Mouse (Mus musculus): ENCODE data around the gene Krt8. TPM values are rescaled to one million over a fixed set of nuclear protein-coding genes. Genes with fewer than 3 reads are reported as not detected.

Gene Krt8
- total and polyA plus RNA-seq, 2 experiments from 2014 or later: 0.60 to 1.6 TPM

DNA sequence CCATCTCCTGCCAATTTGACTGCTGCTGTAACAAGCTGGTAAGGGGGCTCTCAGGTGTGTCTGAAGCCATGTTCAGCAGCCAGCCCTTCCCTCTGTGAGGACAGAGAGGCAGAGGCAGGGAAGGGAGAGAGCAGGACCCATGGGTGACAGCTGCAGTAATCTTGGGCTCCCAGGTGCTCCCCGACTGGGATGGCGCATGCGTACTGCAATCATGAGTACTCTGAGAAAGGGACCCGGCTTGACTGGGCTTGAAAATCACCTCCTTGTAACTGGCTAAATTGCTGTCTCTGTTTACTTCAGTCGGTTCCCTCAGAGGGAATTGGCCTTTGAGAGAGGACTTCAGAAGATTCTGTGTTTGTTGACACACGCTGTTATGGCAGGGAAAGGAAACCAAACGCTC, 37.7 kb upstream of the Krt8 start:
- 77% methylated on average over 7 of the region's 7 CpGs for WGBS
- Histone ChIP-seq H3K4me1 (ENCODE audit: insufficient read depth, low read length) (no peaks in the 10 kb centered on the region), H3K27ac (ENCODE audit: low read depth, low read length) (no peak overlapping the region), H3K9ac (replicated peaks; ENCODE audit: low read length, poor library complexity, severe bottlenecking) (no peak overlapping the region), H3K36me3 (ENCODE audit: insufficient read depth, low read length) (no peaks in the 10 kb centered on the region), H3K9me3 (ENCODE audit: low read length) (no peaks in the 10 kb centered on the region), H3K4me2 (ENCODE audit: low read depth, low read length, poor library complexity, severe bottlenecking) (no peak overlapping the region), H3K27me3 (ENCODE audit: insufficient read depth, low read length) (no peaks in the 10 kb centered on the region), H3K4me3 (ENCODE audit: low read depth, low read length) (no peak overlapping the region)
- ATAC-seq (ENCODE audit: low FRiP score): no peak
- no peak for DNase-seq (ENCODE audit: low spot score)
- TF ChIP-seq CTCF (IDR thresholded peaks at IDR 0.05): no peak

- 81% methylated on average over 4 of the region's 4 CpGs for WGBS
- no peaks in the 10 kb centered on the region for H3K4me1 ChIP-seq (ENCODE audit: insufficient read depth, low read length)
- ATAC-seq (ENCODE audit: low FRiP score) (no peak), DNase-seq (ENCODE audit: low spot score) (no peak)
- H3K9me3 ChIP-seq (ENCODE audit: low read length): no peaks in the 10 kb centered on the region
- H3K27me3 ChIP-seq (ENCODE audit: insufficient read depth, low read length): no peaks in the 10 kb centered on the region
- no peak overlapping the region for H3K4me3 ChIP-seq (ENCODE audit: low read depth, low read length)
- H3K4me2 ChIP-seq (ENCODE audit: low read depth, low read length, poor library complexity, severe bottlenecking): no peak overlapping the region
- no peaks in the 10 kb centered on the region for H3K36me3 ChIP-seq (ENCODE audit: insufficient read depth, low read length)
- TF ChIP-seq CTCF (IDR thresholded peaks at IDR 0.05): no peak
- no peak overlapping the region for H3K27ac ChIP-seq (ENCODE audit: low read depth, low read length)
- no peak overlapping the region for H3K9ac ChIP-seq (replicated peaks; ENCODE audit: low read length, poor library complexity, severe bottlenecking)
Observed at GRCm38 (mm10) chr15:102040277-102040676, 36.0 kb upstream of the Krt8 start.

GRCm38 (mm10) chr15:102034121-102035053, 30.1 kb upstream of the Krt8 start:
- no peak for ATAC-seq (ENCODE audit: low FRiP score)
- Histone ChIP-seq H3K4me1 (ENCODE audit: insufficient read depth, low read length) (no peaks in the 10 kb centered on the region), H3K9me3 (ENCODE audit: low read length) (no peaks in the 10 kb centered on the region), H3K27ac (ENCODE audit: low read depth, low read length) (no peak overlapping the region), H3K36me3 (ENCODE audit: insufficient read depth, low read length) (no peaks in the 10 kb centered on the region), H3K9ac (replicated peaks; ENCODE audit: low read length, poor library complexity, severe bottlenecking) (no peak overlapping the region), H3K4me2 (ENCODE audit: low read depth, low read length, poor library complexity, severe bottlenecking) (no peak overlapping the region), H3K27me3 (ENCODE audit: insufficient read depth, low read length) (no peaks in the 10 kb centered on the region), H3K4me3 (ENCODE audit: low read depth, low read length) (no peak overlapping the region)
- no peak for DNase-seq (ENCODE audit: low spot score)
- WGBS: 68% methylated on average over 16 of the region's 16 CpGs
- TF ChIP-seq CTCF (IDR thresholded peaks at IDR 0.05): no peak

GRCm38 (mm10) chr15:102028040-102028439, 23.8 kb upstream of the Krt8 start, which contains the start of gene Krt18:
Krt18 (plus strand) TSS chr15:102028180.
- Histone ChIP-seq H3K4me2 (ENCODE audit: low read depth, low read length, poor library complexity, severe bottlenecking) (peak within 1 kb of the TSS; percentile 35), H3K27ac (ENCODE audit: low read depth, low read length) (no peak within 1 kb of the TSS), H3K9me3 (ENCODE audit: low read length) (no peaks in the 10 kb centered on the region), H3K9ac (replicated peaks; ENCODE audit: low read length, poor library complexity, severe bottlenecking) (no peak within 1 kb of the TSS), H3K4me3 (ENCODE audit: low read depth, low read length) (peak within 1 kb of the TSS; percentile 17; the same call in 1 of the 2 replicates), H3K4me1 (ENCODE audit: insufficient read depth, low read length) (peaks cover 5% of the 10 kb centered on the region; the same call in 1 of the 2 replicates), H3K27me3 (ENCODE audit: insufficient read depth, low read length) (peaks cover 27% of the 10 kb centered on the region), H3K36me3 (ENCODE audit: insufficient read depth, low read length) (no peaks in the 10 kb centered on the region)
- WGBS: 3% methylated on average over 28 of the region's 28 CpGs
- ATAC-seq (ENCODE audit: low FRiP score) (no peak), DNase-seq (ENCODE audit: low spot score) (no peak)
- no peak for TF ChIP-seq CTCF (IDR thresholded peaks at IDR 0.05)

DNA sequence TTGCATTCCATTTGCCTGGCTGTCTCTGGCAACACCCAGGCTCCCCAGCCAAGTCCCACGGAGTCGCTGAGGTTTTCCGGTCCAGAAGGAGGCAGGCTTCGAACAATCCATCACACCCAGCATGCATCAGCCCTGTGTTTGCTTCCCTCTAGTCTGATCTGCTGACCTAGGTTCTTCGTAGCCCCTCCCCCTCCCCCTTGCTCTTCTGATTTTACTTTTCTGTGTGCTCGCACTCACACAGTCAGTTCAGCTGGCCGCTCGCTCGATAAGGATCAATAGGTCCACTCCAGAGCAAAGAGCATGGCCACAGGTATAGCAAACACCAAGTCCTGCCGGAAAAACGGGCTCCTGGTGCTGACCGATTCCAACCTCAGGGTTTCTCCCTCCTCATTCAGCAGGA, 22.1 kb upstream of the Krt8 start:
- no peak overlapping the region for H3K4me3 ChIP-seq (ENCODE audit: low read depth, low read length)
- H3K4me2 ChIP-seq (ENCODE audit: low read depth, low read length, poor library complexity, severe bottlenecking): no peak overlapping the region
- DNase-seq (ENCODE audit: low spot score) (peak; percentile 20), ATAC-seq (ENCODE audit: low FRiP score) (no peak)
- no peaks in the 10 kb centered on the region for H3K9me3 ChIP-seq (ENCODE audit: low read length)
- no peaks in the 10 kb centered on the region for H3K36me3 ChIP-seq (ENCODE audit: insufficient read depth, low read length)
- peaks cover 5% of the 10 kb centered on the region; the same call in 1 of the 2 replicates for H3K4me1 ChIP-seq (ENCODE audit: insufficient read depth, low read length)
- H3K27ac ChIP-seq (ENCODE audit: low read depth, low read length): no peak overlapping the region
- H3K27me3 ChIP-seq (ENCODE audit: insufficient read depth, low read length): peaks cover 27% of the 10 kb centered on the region
- 12% methylated on average over 12 of the region's 12 CpGs for WGBS
- TF ChIP-seq CTCF (IDR thresholded peaks at IDR 0.05): no peak; the same call in 1 of the 2 replicates
- no peak overlapping the region for H3K9ac ChIP-seq (replicated peaks; ENCODE audit: low read length, poor library complexity, severe bottlenecking)

All from midbrain, postnatal 0 days (tissue).